21 mouse cellular contexts compared by ENCODE assay signal in the genomic region with DNA sequence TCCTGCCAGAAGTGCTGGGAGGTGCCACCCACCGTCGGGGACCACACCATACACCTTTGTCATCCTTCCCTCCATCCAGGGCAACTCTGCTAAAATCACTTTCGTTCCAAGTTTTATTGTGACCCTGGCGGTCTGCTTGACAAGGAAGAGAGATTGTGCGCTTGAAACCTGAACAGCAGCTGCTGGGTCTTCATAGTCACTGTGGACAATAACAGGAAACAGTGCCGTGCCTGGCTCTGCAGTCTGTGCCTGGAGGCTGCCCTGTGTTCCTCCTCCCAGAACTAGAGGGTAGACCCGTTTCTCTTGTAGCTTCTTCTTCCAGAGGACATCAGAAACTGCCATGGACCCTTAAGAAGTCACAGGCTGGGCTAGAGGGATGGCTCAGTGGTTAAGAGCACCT.
DNase-seq lines count a peak whose midpoint lies in the region; ATAC-seq lines count a peak whose summit lies in the region.
"Had no signal": no experiment of that assay in that cellular context is flagged by ENCODE, and none has a peak within 500 bp of the region (broad histone marks: within the 10 kb centered on the region; RNA-seq: fewer than 3 reads in every experiment).

No protein-coding gene starts in this region.

- H3K27me3 ChIP-seq in lung, embryonic 16.5 days (ENCODE audit: control insufficient read depth, insufficient read depth, low read depth, low read length): no peaks in the 10 kb centered on the region
- H3K27me3 ChIP-seq: CH12.LX; hindbrain, embryonic 12.5 days had no signal

- WGBS in lung, embryonic 16.5 days: 61% methylated on average over 7 of the region's 7 CpGs

- no peak overlapping the region for H3K4me2 ChIP-seq in lung, embryonic 16.5 days (ENCODE audit: low read depth, low read length)
- H3K4me2 ChIP-seq: embryonic facial prominence, embryonic 13.5 days; heart, embryonic 12.5 days; hindbrain, embryonic 12.5 days had no signal

- H3K27ac ChIP-seq in lung, embryonic 16.5 days (ENCODE audit: low read length): no peak overlapping the region
- H3K27ac ChIP-seq: embryonic facial prominence, embryonic 13.5 days; gastrocnemius, adult 2 months; hindbrain, embryonic 12.5 days had no signal

- H3K4me3 ChIP-seq in lung, embryonic 16.5 days (ENCODE audit: low read length): no peak overlapping the region
- H3K4me3 ChIP-seq: embryonic facial prominence, embryonic 13.5 days; gastrocnemius, adult 2 months; heart, embryonic 12.5 days; hindbrain, embryonic 12.5 days had no signal

- DNase-seq in CD4-positive, CD25-positive, alpha-beta regulatory T cell, adult 2 months (ENCODE audit: low read depth, low spot score): peak; percentile 5
- no peak for DNase-seq in lung, adult 18-20 months
- DNase-seq in thymus, postnatal 0 days (ENCODE audit: low spot score): peak; percentile 7
- DNase-seq in thymus, adult 18-20 months: no peak
- no peak for DNase-seq in ovary, postnatal 36 days (ENCODE audit: low spot score)
- DNase-seq: adrenal gland, postnatal 14 days; B cell, adult 2 months; cerebellum, adult 11-12 months; cerebellum, adult 9-10 months; cerebellum, postnatal 25 days; gastrocnemius, adult 2 months; gastrocnemius, postnatal 25 days had no signal

- no peaks in the 10 kb centered on the region for H3K36me3 ChIP-seq in lung, embryonic 16.5 days (ENCODE audit: control insufficient read depth, insufficient read depth, low read length)
- H3K36me3 ChIP-seq: embryonic facial prominence, embryonic 13.5 days; heart, embryonic 12.5 days; hindbrain, embryonic 12.5 days had no signal

- peaks cover 8% of the 10 kb centered on the region; the same call in 1 of the 2 replicates for H3K4me1 ChIP-seq in lung, embryonic 16.5 days (replicated peaks; ENCODE audit: control insufficient read depth, insufficient read depth, low read length)
- H3K4me1 ChIP-seq: hindbrain, embryonic 12.5 days had no signal

- no peaks in the 10 kb centered on the region for H3K9me3 ChIP-seq in lung, embryonic 16.5 days (ENCODE audit: control insufficient read depth, low read length)
- H3K9me3 ChIP-seq: embryonic facial prominence, embryonic 13.5 days; heart, embryonic 12.5 days; hindbrain, embryonic 12.5 days had no signal

- ATAC-seq in CD4-positive, CD25-positive, alpha-beta regulatory T cell, adult 4 months: no peak
- peak; percentile 44; the same call in 1 of the 2 replicates for ATAC-seq in lung, embryonic 16.5 days (ENCODE audit: low read depth)
- ATAC-seq: activated CD4-positive, CD25-positive, alpha-beta regulatory T cell, adult 4 months; forebrain, embryonic 14.5 days; Patski had no signal

- H3K9ac ChIP-seq in lung, embryonic 16.5 days (ENCODE audit: low read length): no peak overlapping the region
- H3K9ac ChIP-seq: embryonic facial prominence, embryonic 13.5 days; heart, embryonic 12.5 days; hindbrain, embryonic 12.5 days had no signal

Comparison
In these comparisons a context has a peak if more than half of its experiments do, and no peak if none do; other contexts are left out.
1. DNase-seq: peak in CD4-positive, CD25-positive, alpha-beta regulatory T cell, adult 2 months (single experiment) and thymus, postnatal 0 days (single experiment); none in lung, adult 18-20 months (0 of 2), thymus, adult 18-20 months (0 of 2) and ovary, postnatal 36 days (single experiment).